Mouse (Mus musculus) midbrain, postnatal 0 days (tissue): ENCODE data around the gene Mki67. TPM values are rescaled to one million over a fixed set of nuclear protein-coding genes. Genes with fewer than 3 reads are reported as not detected.
A peak's percentile ranks its signal among the peaks of the same experiment; 100 is the strongest.

Experiments used
- ATAC-seq: fragments of 200-750 bp; cut with Nextera tagmentation; 2 replicates; pipeline ENCODE4 v1.8.0; 2017; ENCODE audit warnings: moderate number of reproducible peaks, mild to moderate bottlenecking, moderate TSS enrichment, moderate library complexity; ENCODE audit not compliant: low FRiP score
- DNase-seq: peaks from one replicate; pipeline ENCODE4 v3.0.0-alpha.2; 2015; ENCODE audit warnings: low spot score
- H3K27ac ChIP-seq: fragments of 300-500 bp; sonication (generic); 2 replicates; pipeline ENCODE4 v1.5.1; 2014; ENCODE audit warnings: low read depth, mild to moderate bottlenecking, low read length, mixed read lengths
- H3K27me3 ChIP-seq: fragments of 300-500 bp; sonication (generic); 2 replicates; pipeline ENCODE4 v1.6.1; 2014; ENCODE audit warnings: low read length, control low read depth, mixed read lengths; ENCODE audit not compliant: insufficient read depth
- H3K36me3 ChIP-seq: fragments of 300-500 bp; sonication (generic); 2 replicates; pipeline ENCODE4 v1.6.1; 2014; ENCODE audit warnings: low read length, control low read depth, mixed read lengths; ENCODE audit not compliant: insufficient read depth
- H3K4me1 ChIP-seq: fragments of 300-500 bp; sonication (generic); 2 replicates; pipeline ENCODE4 v1.6.1; 2014; ENCODE audit warnings: mild to moderate bottlenecking, control low read depth, antibody characterized with exemption, low read length, mixed read lengths; ENCODE audit not compliant: insufficient read depth
- H3K4me2 ChIP-seq: fragments of 300-500 bp; sonication (generic); 2 replicates; pipeline ENCODE4 v1.6.1; 2014; ENCODE audit warnings: low read depth, mild to moderate bottlenecking, low read length, mixed read lengths; ENCODE audit not compliant: poor library complexity, severe bottlenecking
- H3K4me3 ChIP-seq: fragments of 300-500 bp; sonication (generic); 2 replicates; pipeline ENCODE4 v1.5.1; 2014; ENCODE audit warnings: low read depth, mild to moderate bottlenecking, low read length, moderate library complexity
- H3K9ac ChIP-seq: fragments of 300-500 bp; sonication (generic); replicated peaks from 2 replicates; pipeline ENCODE4 v1.6.1; 2014; ENCODE audit warnings: mild to moderate bottlenecking, low read length, moderate library complexity, mixed read lengths; ENCODE audit not compliant: poor library complexity, severe bottlenecking
- H3K9me3 ChIP-seq: fragments of 300-500 bp; sonication (generic); 2 replicates; pipeline ENCODE4 v1.6.1; 2016; ENCODE audit warnings: low read length, control low read depth
- CTCF ChIP-seq: IDR thresholded peaks from 2 replicates; pipeline ENCODE4 v1.5.1; 2016; ENCODE audit warnings: antibody characterized with exemption, mild to moderate bottlenecking
- whole genome bisulfite sequencing: fragments of 180-500 bp; shearing (Covaris S2); extraction: QIAGEN DNeasy Blood & Tissue Kit; methylation state at CpG from one replicate; pipeline ENCODE4 v1.1.7; 2014; 5-methylcytosine and 5-hydroxymethylcytosine counted together
- polyA plus RNA-seq: library from polyadenylated mRNA; unstranded; fragments of >200 nt; fragmentation: Nextera tagmentation; extraction: Ambion mirVana; gene quantifications from 2 replicates; pipeline ENCODE4 v1.2.1, GENCODE M21; 2015
- total RNA-seq: library from RNA; depleted of rRNA; stranded (reverse); fragments of >200 nt; gene quantifications from 2 replicates; pipeline ENCODE4 v1.2.3, GENCODE M21; 2014

The Mki67 gene
- total and polyA plus RNA-seq, 2 experiments from 2014 or later, result 2.1 to 8.9 TPM

- no peaks in the 10 kb centered on the region; the same call in 1 of the 2 replicates for H3K27me3 ChIP-seq
- no peak overlapping the region for H3K9ac ChIP-seq
- no peak overlapping the region for H3K4me3 ChIP-seq
- no peaks in the 10 kb centered on the region for H3K36me3 ChIP-seq
- H3K4me1 ChIP-seq, result no peaks in the 10 kb centered on the region
- ATAC-seq (no peak), DNase-seq (peak; percentile 67)
- 59% methylated on average over 6 of the region's 6 CpGs for WGBS
- H3K4me2 ChIP-seq, result no peak overlapping the region
- no peaks in the 10 kb centered on the region for H3K9me3 ChIP-seq
- H3K27ac ChIP-seq, result no peak overlapping the region
- no peak for TF ChIP-seq CTCF
Observed at GRCm38 (mm10) chr7:135723672-135724341, 7.6 kb upstream of the Mki67 start.

- H3K4me2 ChIP-seq, result no peak overlapping the region
- no peaks in the 10 kb centered on the region for H3K9me3 ChIP-seq
- ATAC-seq, result no peak
- H3K4me3 ChIP-seq, result no peak overlapping the region
- no peaks in the 10 kb centered on the region for H3K4me1 ChIP-seq
- H3K27ac ChIP-seq, result no peak overlapping the region
- H3K27me3 ChIP-seq, result no peaks in the 10 kb centered on the region; the same call in 1 of the 2 replicates
- no peaks in the 10 kb centered on the region for H3K36me3 ChIP-seq
- H3K9ac ChIP-seq, result no peak overlapping the region
- no peak for TF ChIP-seq CTCF
- WGBS, result 67% methylated on average over 6 of the region's 6 CpGs
- DNase-seq, result no peak
Observed at GRCm38 (mm10) chr7:135722011-135722838, 6.1 kb upstream of the Mki67 start.

GRCm38 (mm10) chr7:135721436-135721992, 5.4 kb upstream of the Mki67 start:
- H3K4me1 ChIP-seq, result no peaks in the 10 kb centered on the region
- H3K9me3 ChIP-seq, result no peaks in the 10 kb centered on the region
- no peak overlapping the region for H3K27ac ChIP-seq
- H3K27me3 ChIP-seq, result no peaks in the 10 kb centered on the region
- no peak overlapping the region for H3K4me3 ChIP-seq
- WGBS, result 82% methylated on average over 7 of the region's 7 CpGs
- DNase-seq (no peak), ATAC-seq (no peak)
- H3K36me3 ChIP-seq, result no peaks in the 10 kb centered on the region
- H3K9ac ChIP-seq, result no peak overlapping the region
- TF ChIP-seq CTCF, result no peak
- H3K4me2 ChIP-seq, result no peak overlapping the region

- ATAC-seq (no peak), DNase-seq (no peak)
- Histone ChIP-seq H3K9me3 (no peaks in the 10 kb centered on the region), H3K27ac (no peak overlapping the region), H3K27me3 (no peaks in the 10 kb centered on the region), H3K4me3 (peak overlapping the region; percentile 72), H3K36me3 (no peaks in the 10 kb centered on the region), H3K4me1 (no peaks in the 10 kb centered on the region), H3K9ac (0 out of 2 replicates have a peak overlapping the region, but pooled peaks have one; percentile 33), H3K4me2 (peak overlapping the region; percentile 99)
- WGBS, result 58% methylated on average over 7 of the region's 7 CpGs
- no peak for TF ChIP-seq CTCF
Observed at GRCm38 (mm10) chr7:135716968-135717557, 902 bp upstream of the Mki67 start.

- H3K36me3 ChIP-seq, result no peaks in the 10 kb centered on the region
- under 1% methylated on average over 20 of the region's 28 CpGs for WGBS
- H3K9ac ChIP-seq, result 0 out of 2 replicates have a peak overlapping the region, but pooled peaks have one; percentile 33
- peak overlapping the region; percentile 99 for H3K4me2 ChIP-seq
- peak; percentile 97 for ATAC-seq
- H3K4me1 ChIP-seq, result no peaks in the 10 kb centered on the region
- TF ChIP-seq CTCF, result no peak
- no peak overlapping the region for H3K27ac ChIP-seq
- H3K9me3 ChIP-seq, result no peaks in the 10 kb centered on the region
- peak; percentile 96 for DNase-seq
- H3K4me3 ChIP-seq, result peak overlapping the region; percentile 72
- no peaks in the 10 kb centered on the region for H3K27me3 ChIP-seq
Observed at GRCm38 (mm10) chr7:135716445-135716877, 300 bp upstream of the Mki67 start.
